In the genomic region with DNA sequence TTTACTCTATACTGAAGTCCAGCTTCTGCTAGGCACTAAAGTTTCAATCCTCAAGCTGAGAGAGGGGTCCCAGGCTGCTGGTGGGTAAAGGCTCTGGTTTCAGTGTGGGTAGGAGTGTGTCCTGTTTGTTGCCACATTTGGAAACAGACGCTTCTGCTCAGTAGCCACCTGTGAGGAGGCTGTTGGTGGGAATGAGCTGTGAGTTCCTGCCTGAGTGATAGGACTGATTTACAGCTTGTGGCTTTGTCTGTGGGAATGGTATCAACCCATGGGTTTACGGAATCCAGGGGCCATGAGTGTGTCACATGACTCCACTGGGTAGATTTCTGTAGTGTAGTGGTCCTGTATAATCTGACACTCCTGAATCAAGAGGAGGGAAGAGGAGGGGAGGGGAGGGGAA, we compare ENCODE assay signal across 19 mouse cellular contexts.
"Had no signal": no experiment of that assay in that cellular context is flagged by ENCODE, and none has a peak within 500 bp of the region (broad histone marks: within the 10 kb centered on the region; RNA-seq: fewer than 3 reads in every experiment).

No protein-coding gene starts in this region.

- H3K4me1 ChIP-seq: liver, embryonic 15.5 days; lung, embryonic 15.5 days; midbrain, embryonic 10.5 days; midbrain, embryonic 12.5 days; neural tube, embryonic 13.5 days; neural tube, embryonic 15.5 days had no signal

- H3K36me3 ChIP-seq: liver, embryonic 15.5 days; lung, embryonic 15.5 days; midbrain, embryonic 10.5 days; midbrain, embryonic 12.5 days; neural tube, embryonic 13.5 days; neural tube, embryonic 15.5 days had no signal

- H3K27ac ChIP-seq: liver, embryonic 15.5 days; lung, embryonic 15.5 days; macrophage; midbrain, embryonic 10.5 days; midbrain, embryonic 12.5 days; neural tube, embryonic 13.5 days; neural tube, embryonic 15.5 days had no signal

- H3K9ac ChIP-seq: liver, embryonic 15.5 days; liver, postnatal 0 days; lung, embryonic 15.5 days; midbrain, embryonic 12.5 days; neural tube, embryonic 13.5 days; neural tube, embryonic 15.5 days had no signal

- ATAC-seq: liver, postnatal 0 days; lung, postnatal 0 days; midbrain, embryonic 16.5 days had no signal

- H3K27me3 ChIP-seq: liver, embryonic 15.5 days; lung, embryonic 15.5 days; midbrain, embryonic 12.5 days; neural tube, embryonic 13.5 days; neural tube, embryonic 15.5 days had no signal

- H3K9me3 ChIP-seq: liver, embryonic 15.5 days; lung, embryonic 15.5 days; neural tube, embryonic 15.5 days had no signal

- H3K4me3 ChIP-seq: liver, embryonic 15.5 days; lung, embryonic 15.5 days; midbrain, embryonic 10.5 days; midbrain, embryonic 12.5 days; myocyte; neural tube, embryonic 13.5 days; neural tube, embryonic 15.5 days had no signal

- H3K4me2 ChIP-seq: liver, embryonic 15.5 days; lung, embryonic 15.5 days; midbrain, embryonic 12.5 days; neural tube, embryonic 13.5 days; neural tube, embryonic 15.5 days had no signal

- DNase-seq: liver, postnatal 0 days; lung, adult 2 months; lung, postnatal 14 days; lung, postnatal 36 days; midbrain, embryonic 14.5 days; right cerebral cortex, postnatal 14 days; thymus, adult 18-20 months; thymus, postnatal 14 days; thymus, postnatal 36 days had no signal
